Mouse (Mus musculus) limb, embryonic 10.5 days (tissue): Measurements from ENCODE around the gene Adcy4. TPM values are rescaled to one million over a fixed set of nuclear protein-coding genes. Genes with fewer than 3 reads are reported as not detected.

Experiments used
- DNase-seq: peaks from one replicate; pipeline ENCODE4 v3.0.0-alpha.2; 2017; ENCODE audit warnings: low spot score
- H3K27ac ChIP-seq: fragments of 300-500 bp; sonication (generic); 2 replicates; pipeline ENCODE4 v1.5.1; 2016; ENCODE audit warnings: mild to moderate bottlenecking
- H3K27me3 ChIP-seq: fragments of 300-500 bp; sonication (generic); 2 replicates; pipeline ENCODE4 v1.6.1; 2016; ENCODE audit warnings: low read depth, mild to moderate bottlenecking; ENCODE audit not compliant: poor library complexity, severe bottlenecking
- H3K36me3 ChIP-seq: fragments of 300-500 bp; sonication (generic); 2 replicates; pipeline ENCODE4 v1.6.1; 2016; ENCODE audit warnings: mild to moderate bottlenecking, moderate library complexity
- H3K4me1 ChIP-seq: fragments of 300-500 bp; sonication (generic); 2 replicates; pipeline ENCODE4 v1.6.1; 2016
- H3K4me3 ChIP-seq: fragments of 300-500 bp; sonication (generic); 2 replicates; pipeline ENCODE4 v1.5.1; 2016; ENCODE audit warnings: mild to moderate bottlenecking, moderate library complexity
- H3K9me3 ChIP-seq: fragments of 300-500 bp; sonication (generic); replicated peaks from 2 replicates; pipeline ENCODE4 v1.6.1; 2016; ENCODE audit warnings: mild to moderate bottlenecking
- WGBS: fragments of 180-500 bp; shearing (Covaris S2); methylation state at CpG from one replicate; pipeline ENCODE4 v1.1.7; 2016; 5-methylcytosine and 5-hydroxymethylcytosine counted together
- polyA plus RNA-seq: library from polyadenylated mRNA; unstranded; fragments of >200 nt; fragmentation: Nextera tagmentation; extraction: Ambion mirVana; gene quantifications from 2 replicates; pipeline ENCODE4 v1.2.1, GENCODE M21; 2016

The Adcy4 gene
- polyA plus RNA-seq, 1 experiment from 2014 or later, result 13.3 TPM

- no peak for DNase-seq
- WGBS, result 51% methylated on average over 9 of the region's 9 CpGs
Observed at GRCm38 (mm10) chr14:55782361-55782960, 1.4 kb downstream of the Adcy4 start.

GRCm38 (mm10) chr14:55781310-55781709, 2.6 kb downstream of the Adcy4 start:
- peak overlapping the region; percentile 27; the same call in 1 of the 2 replicates for H3K27ac ChIP-seq
- H3K36me3 ChIP-seq, result 0 out of 2 replicates have a peak, but pooled peaks cover 15% of the 10 kb centered on the region
- WGBS, result 16% methylated on average over 14 of the region's 14 CpGs
- peak; percentile 74 for DNase-seq
- H3K9me3 ChIP-seq, result no peaks in the 10 kb centered on the region
- peak overlapping the region; percentile 36 for H3K4me3 ChIP-seq
- H3K27me3 ChIP-seq, result peaks cover 58% of the 10 kb centered on the region
- H3K4me1 ChIP-seq, result peaks cover 52% of the 10 kb centered on the region

More at GRCm38 (mm10) chr14:55782361-55782960, 1.4 kb downstream of the Adcy4 start:
- Histone ChIP-seq H3K4me3 (peak overlapping the region; percentile 58), H3K9me3 (no peaks in the 10 kb centered on the region), H3K27me3 (peaks cover 69% of the 10 kb centered on the region), H3K4me1 (peaks cover 49% of the 10 kb centered on the region), H3K27ac (peak overlapping the region; percentile 84), H3K36me3 (0 out of 2 replicates have a peak, but pooled peaks cover 14% of the 10 kb centered on the region)

GRCm38 (mm10) chr14:55780736-55781135, 3.2 kb downstream of the Adcy4 start:
- Histone ChIP-seq H3K27me3 (peaks cover 52% of the 10 kb centered on the region), H3K9me3 (no peaks in the 10 kb centered on the region), H3K36me3 (0 out of 2 replicates have a peak, but pooled peaks cover 15% of the 10 kb centered on the region), H3K27ac (no peak overlapping the region), H3K4me1 (peaks cover 52% of the 10 kb centered on the region), H3K4me3 (no peak overlapping the region)
- no peak for DNase-seq
- WGBS, result 80% methylated on average over 11 of the region's 11 CpGs

GRCm38 (mm10) chr14:55779656-55780055, 4.2 kb downstream of the Adcy4 start:
- no peak overlapping the region for H3K4me3 ChIP-seq
- WGBS, result 59% methylated on average over 16 of the region's 16 CpGs
- peaks cover 49% of the 10 kb centered on the region for H3K27me3 ChIP-seq
- H3K9me3 ChIP-seq, result no peaks in the 10 kb centered on the region
- DNase-seq, result no peak
- H3K27ac ChIP-seq, result no peak overlapping the region
- H3K36me3 ChIP-seq, result 0 out of 2 replicates have a peak, but pooled peaks cover 15% of the 10 kb centered on the region
- H3K4me1 ChIP-seq, result peaks cover 46% of the 10 kb centered on the region

GRCm38 (mm10) chr14:55778686-55779085, 5.2 kb downstream of the Adcy4 start:
- 92% methylated on average over 15 of the region's 15 CpGs for WGBS
- peaks cover 44% of the 10 kb centered on the region for H3K27me3 ChIP-seq
- H3K27ac ChIP-seq, result no peak overlapping the region

GRCm38 (mm10) chr14:55777806-55778205, 6.1 kb downstream of the Adcy4 start:
- 0 out of 2 replicates have a peak, but pooled peaks cover 15% of the 10 kb centered on the region for H3K36me3 ChIP-seq
- no peak for DNase-seq
- peaks cover 27% of the 10 kb centered on the region for H3K4me1 ChIP-seq
- 91% methylated on average over 11 of the region's 11 CpGs for WGBS
- no peak overlapping the region for H3K4me3 ChIP-seq
- peaks cover 44% of the 10 kb centered on the region for H3K27me3 ChIP-seq
- H3K27ac ChIP-seq, result no peak overlapping the region
- H3K9me3 ChIP-seq, result no peaks in the 10 kb centered on the region

More at GRCm38 (mm10) chr14:55778686-55779085, 5.2 kb downstream of the Adcy4 start:
- Histone ChIP-seq H3K9me3 (no peaks in the 10 kb centered on the region), H3K4me1 (peaks cover 36% of the 10 kb centered on the region), H3K4me3 (no peak overlapping the region), H3K36me3 (0 out of 2 replicates have a peak, but pooled peaks cover 15% of the 10 kb centered on the region)
- no peak for DNase-seq

GRCm38 (mm10) chr14:55777176-55777575, 6.7 kb downstream of the Adcy4 start:
- no peaks in the 10 kb centered on the region for H3K9me3 ChIP-seq
- WGBS, result 56% methylated on average over 3 of the region's 3 CpGs
- no peak overlapping the region for H3K27ac ChIP-seq
- H3K27me3 ChIP-seq, result peaks cover 37% of the 10 kb centered on the region
- peaks cover 21% of the 10 kb centered on the region for H3K4me1 ChIP-seq
- no peak for DNase-seq
- 0 out of 2 replicates have a peak, but pooled peaks cover 15% of the 10 kb centered on the region for H3K36me3 ChIP-seq
- no peak overlapping the region for H3K4me3 ChIP-seq

GRCm38 (mm10) chr14:55776711-55777110, 7.2 kb downstream of the Adcy4 start:
- Histone ChIP-seq H3K4me3 (no peak overlapping the region), H3K27ac (no peak overlapping the region), H3K36me3 (0 out of 2 replicates have a peak, but pooled peaks cover 15% of the 10 kb centered on the region), H3K9me3 (no peaks in the 10 kb centered on the region), H3K27me3 (peaks cover 33% of the 10 kb centered on the region; the same call in 1 of the 2 replicates), H3K4me1 (peaks cover 16% of the 10 kb centered on the region)
- no peak for DNase-seq
- WGBS, result 72% methylated on average over 7 of the region's 7 CpGs

- Histone ChIP-seq H3K4me1 (peaks cover 13% of the 10 kb centered on the region), H3K9me3 (no peaks in the 10 kb centered on the region), H3K27ac (no peak overlapping the region), H3K4me3 (no peak overlapping the region), H3K27me3 (peaks cover 71% of the 10 kb centered on the region), H3K36me3 (peaks cover 7% of the 10 kb centered on the region; the same call in 1 of the 2 replicates)
- WGBS, result 74% methylated on average over 16 of the region's 16 CpGs
- DNase-seq, result no peak
Observed at GRCm38 (mm10) chr14:55769087-55769703, 14.7 kb downstream of the Adcy4 start.

GRCm38 (mm10) chr14:55768555-55768954, 15.3 kb downstream of the Adcy4 start:
- H3K9me3 ChIP-seq, result no peaks in the 10 kb centered on the region
- WGBS, result 86% methylated on average over 6 of the region's 6 CpGs
- peaks cover 74% of the 10 kb centered on the region for H3K27me3 ChIP-seq
- peaks cover 13% of the 10 kb centered on the region for H3K4me1 ChIP-seq
- no peak for DNase-seq
- H3K27ac ChIP-seq, result no peak overlapping the region
- peak overlapping the region; percentile 53; the same call in 1 of the 2 replicates for H3K4me3 ChIP-seq
- H3K36me3 ChIP-seq, result peaks cover 7% of the 10 kb centered on the region; the same call in 1 of the 2 replicates

GRCm38 (mm10) chr14:55767519-55768414, 16.1 kb downstream of the Adcy4 start:
- Histone ChIP-seq H3K36me3 (peaks cover 7% of the 10 kb centered on the region; the same call in 1 of the 2 replicates), H3K27ac (peak overlapping the region; percentile 76), H3K9me3 (no peaks in the 10 kb centered on the region), H3K27me3 (peaks cover 78% of the 10 kb centered on the region), H3K4me1 (peaks cover 14% of the 10 kb centered on the region), H3K4me3 (peak overlapping the region; percentile 53)
- peak; percentile 85 for DNase-seq
- 14% methylated on average over 52 of the region's 52 CpGs for WGBS

- Histone ChIP-seq H3K36me3 (peaks cover 3% of the 10 kb centered on the region; the same call in 1 of the 2 replicates), H3K27ac (no peak within 1 kb of the TSS), H3K4me3 (no peak within 1 kb of the TSS), H3K27me3 (peaks cover 98% of the 10 kb centered on the region), H3K9me3 (no peaks in the 10 kb centered on the region), H3K4me1 (peaks cover 27% of the 10 kb centered on the region)
- DNase-seq, result no peak
- 76% methylated on average over 4 of the region's 4 CpGs for whole genome bisulfite sequencing
Observed at GRCm38 (mm10) chr14:55765696-55766095, 18.2 kb downstream of the Adcy4 start, which contains the start of gene Ltb4r1. Gene Ltb4r1, plus strand, starts transcription at chr14:55765962.
